Mouse (Mus musculus) heart, adult 2 months (tissue): ENCODE results near the gene Chrna5.

ENCODE experiments used
- CTCF ChIP-seq: fragments of 200-600 bp; IDR thresholded peaks from 2 replicates; pipeline ENCODE4 v1.8.1; 2022; ENCODE audit warnings: antibody characterized with exemption, mild to moderate bottlenecking, moderate library complexity
- POLR2A ChIP-seq: fragments of 200-500 bp; IDR thresholded peaks from 2 replicates; pipeline ENCODE4 v1.6.1; 2011; ENCODE audit warnings: mild to moderate bottlenecking, low read depth, low read length, control low read depth; ENCODE audit not compliant: insufficient read depth

DNA sequence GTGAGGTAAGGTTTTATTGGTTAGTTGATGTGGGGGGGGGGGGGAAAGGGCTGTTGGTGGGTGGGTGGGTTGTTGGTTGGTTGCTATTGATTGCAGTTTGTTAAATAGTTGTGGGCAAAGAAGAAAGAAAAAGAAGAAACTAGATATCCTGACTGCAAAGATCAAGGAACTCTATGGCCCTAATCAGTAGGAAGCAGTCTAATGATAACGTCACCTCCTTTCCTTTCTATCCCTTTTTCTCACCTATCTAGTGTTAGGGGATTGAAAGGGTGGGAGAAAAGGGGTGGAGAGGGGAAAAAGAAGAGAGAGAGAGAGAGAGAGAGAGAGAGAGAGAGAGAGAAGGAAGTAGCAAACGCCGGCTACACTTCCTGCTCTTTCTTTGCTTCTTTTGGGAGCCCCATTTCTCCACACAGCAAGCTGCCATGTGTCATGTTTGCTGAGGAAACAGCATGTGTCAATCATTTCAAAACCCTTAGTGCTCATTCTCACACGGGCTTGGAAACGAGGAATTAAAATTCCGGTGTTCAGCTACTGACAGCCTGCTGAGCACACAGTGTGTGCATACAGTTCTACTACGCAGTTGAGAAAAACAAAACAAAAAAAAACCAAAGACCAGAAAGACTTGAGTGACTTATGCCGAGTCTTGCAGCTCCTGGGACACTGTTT lies 10.6 kb upstream of the Chrna5 start:
- TF ChIP-seq POLR2A, result no peak
- TF ChIP-seq CTCF, result no peak
